Mouse (Mus musculus): ENCODE data around the gene Hectd1. TPM values are rescaled to one million over a fixed set of nuclear protein-coding genes. Genes with fewer than 3 reads are reported as not detected.

Hectd1 gene
- polyA plus RNA-seq, 1 experiment, result 12.8 TPM

DNA sequence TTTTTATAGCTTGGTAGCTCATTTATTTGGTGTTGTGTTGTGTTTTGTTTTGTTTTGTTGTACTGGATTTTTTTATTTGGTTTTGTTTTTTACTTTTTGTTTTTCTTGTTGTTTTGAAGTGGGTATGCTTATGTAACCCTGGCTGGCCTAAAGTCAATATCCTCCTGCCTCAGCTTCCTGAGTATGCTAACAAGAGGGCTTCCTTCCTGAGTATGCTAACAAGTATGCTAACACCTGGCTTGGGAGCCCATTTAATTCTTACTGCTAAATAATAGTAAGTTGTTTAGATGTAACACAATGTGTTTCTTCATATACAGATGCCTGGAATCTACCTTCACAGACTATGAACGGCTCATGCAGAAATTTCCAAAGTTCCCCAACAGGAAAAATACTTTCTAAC lies 1.3 kb upstream of the Hectd1 start:
- no peak overlapping the region for H3K4me3 ChIP-seq (ENCODE audit: extremely low read depth, insufficient read depth, insufficient read length)
- TF ChIP-seq POLR2A (IDR thresholded peaks at IDR 0.05; ENCODE audit: low read depth, low read length) (no peak), CTCF (IDR thresholded peaks at IDR 0.05; ENCODE audit: extremely low read depth, insufficient read depth, insufficient read length, insufficient replicate concordance) (no peak)
- DNase-seq (ENCODE audit: low read depth in 1 of 2, low spot score in 2 of 2), result no peak
- no peaks in the 10 kb centered on the region for H3K27me3 ChIP-seq (ENCODE audit: control insufficient read depth, insufficient read depth, low read length)
- H3K27ac ChIP-seq (ENCODE audit: insufficient read depth, low read length), result no peak overlapping the region
- WGBS, result 79% methylated on average over 1 of the region's 1 CpGs
- H3K36me3 ChIP-seq (ENCODE audit: control insufficient read depth, insufficient read depth, low read length), result no peaks in the 10 kb centered on the region; the same call in 1 of the 2 replicates
- no peaks in the 10 kb centered on the region; the same call in 1 of the 2 replicates for H3K4me1 ChIP-seq (ENCODE audit: control insufficient read depth, insufficient read depth, insufficient read length)

DNA sequence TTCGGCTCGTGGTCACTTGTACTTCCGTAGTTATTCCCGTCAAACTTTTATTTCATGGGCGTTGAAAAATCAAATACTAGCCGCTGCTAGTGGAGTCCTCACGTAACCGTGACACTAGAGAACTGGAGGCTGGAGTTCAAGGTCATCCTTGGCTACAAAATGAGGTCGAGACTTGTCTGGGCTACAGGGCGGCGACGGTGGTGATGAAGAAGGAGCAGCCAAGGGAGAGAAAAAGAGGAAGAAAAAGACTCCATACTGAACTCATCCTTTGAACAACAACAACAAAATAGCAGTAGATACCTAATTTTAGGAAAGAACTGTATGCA lies 704 bp upstream of the Hectd1 start:
- peaks cover 2% of the 10 kb centered on the region for H3K36me3 ChIP-seq (ENCODE audit: control insufficient read depth, insufficient read depth, low read length)
- H3K4me1 ChIP-seq (ENCODE audit: control insufficient read depth, insufficient read depth, insufficient read length), result no peaks in the 10 kb centered on the region; the same call in 1 of the 2 replicates
- no peak for DNase-seq (ENCODE audit: low read depth in 1 of 2, low spot score in 2 of 2)
- H3K27me3 ChIP-seq (ENCODE audit: control insufficient read depth, insufficient read depth, low read length), result no peaks in the 10 kb centered on the region
- under 1% methylated on average over 12 of the region's 12 CpGs for WGBS
- TF ChIP-seq CTCF (IDR thresholded peaks at IDR 0.05; ENCODE audit: extremely low read depth, insufficient read depth, insufficient read length, insufficient replicate concordance) (no peak), POLR2A (IDR thresholded peaks at IDR 0.05; ENCODE audit: low read depth, low read length) (no peak)
- H3K4me3 ChIP-seq (ENCODE audit: extremely low read depth, insufficient read depth, insufficient read length), result peak overlapping the region; percentile 100
- H3K27ac ChIP-seq (ENCODE audit: insufficient read depth, low read length), result peak overlapping the region; percentile 100

DNA sequence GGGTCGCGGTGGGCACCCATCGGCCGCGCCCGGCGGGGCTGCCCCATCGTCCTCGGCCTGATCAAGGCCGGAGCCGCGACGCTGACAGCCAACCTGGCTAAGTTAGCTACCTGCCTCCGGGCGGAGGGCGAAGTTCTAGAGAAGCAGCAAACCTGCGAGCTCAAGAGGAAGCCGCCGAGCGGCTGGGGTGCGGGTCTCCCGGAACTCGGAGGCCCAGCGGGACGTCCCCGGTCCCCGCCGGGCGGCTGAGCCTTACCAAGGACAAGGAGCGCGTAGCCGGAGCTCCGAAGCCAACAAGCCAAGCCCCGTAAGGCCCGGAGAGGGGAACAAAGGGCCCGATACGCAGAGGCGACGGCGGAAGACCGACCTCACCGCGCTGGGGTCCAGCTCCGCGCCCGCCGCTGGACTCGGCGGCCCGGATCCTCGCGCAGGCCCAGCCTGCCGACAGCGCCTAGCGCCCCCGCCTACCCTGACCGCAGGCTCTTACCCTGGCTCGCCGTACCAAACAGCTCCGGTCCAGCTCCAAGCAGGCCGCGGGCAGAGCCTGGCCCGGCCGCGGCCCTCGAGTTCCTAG lies 533 bp downstream of the Hectd1 start:
- no peaks in the 10 kb centered on the region for H3K27me3 ChIP-seq (ENCODE audit: control insufficient read depth, insufficient read depth, low read length)
- peak overlapping the region; percentile 100 for H3K4me3 ChIP-seq (ENCODE audit: extremely low read depth, insufficient read depth, insufficient read length)
- WGBS, result under 1% methylated on average over 66 of the region's 66 CpGs
- DNase-seq (ENCODE audit: low read depth in 1 of 2, low spot score in 2 of 2), result peak; percentile 35 to 76
- no peaks in the 10 kb centered on the region; the same call in 1 of the 2 replicates for H3K4me1 ChIP-seq (ENCODE audit: control insufficient read depth, insufficient read depth, insufficient read length)
- peak overlapping the region; percentile 100 for H3K27ac ChIP-seq (ENCODE audit: insufficient read depth, low read length)
- TF ChIP-seq POLR2A (IDR thresholded peaks at IDR 0.05; ENCODE audit: low read depth, low read length) (peak; percentile 15; the same call in 1 of the 2 replicates), CTCF (IDR thresholded peaks at IDR 0.05; ENCODE audit: extremely low read depth, insufficient read depth, insufficient read length, insufficient replicate concordance) (no peak)
- H3K36me3 ChIP-seq (ENCODE audit: control insufficient read depth, insufficient read depth, low read length), result peaks cover 8% of the 10 kb centered on the region

DNA sequence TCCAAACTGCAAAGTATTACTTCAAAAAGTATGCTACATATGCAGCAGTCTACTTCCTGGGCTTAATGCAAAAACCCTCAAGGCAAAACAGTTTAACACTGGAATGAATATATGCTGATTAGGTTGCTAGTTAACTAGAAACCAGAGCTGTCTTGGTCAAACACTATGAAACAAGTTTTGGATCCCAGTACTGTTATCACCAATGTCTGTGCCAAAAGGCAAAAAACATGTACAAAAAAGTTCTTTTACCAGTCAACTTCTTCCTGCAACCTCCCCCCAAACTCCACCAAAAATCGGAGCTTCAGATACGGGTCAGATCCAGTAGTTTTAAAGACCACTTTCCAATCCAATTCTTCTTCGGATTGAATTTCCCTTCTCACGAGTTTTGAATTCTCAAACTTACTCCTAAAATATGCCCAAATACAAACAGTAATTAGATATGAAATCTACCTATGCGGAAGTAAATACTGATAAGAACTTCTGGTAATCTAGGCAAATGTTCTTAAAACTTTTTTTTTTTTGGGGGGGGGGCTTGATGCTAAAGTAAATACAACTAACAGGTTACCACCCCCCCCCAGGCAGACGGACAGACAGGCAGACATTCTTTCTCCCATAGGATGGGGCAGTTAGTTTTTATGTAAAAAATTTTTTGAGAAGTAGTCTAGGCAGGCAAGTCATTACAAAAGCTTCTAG lies 1.2 kb downstream of the Hectd1 start:
- WGBS, result 5% methylated on average over 6 of the region's 6 CpGs
- Histone ChIP-seq H3K36me3 (ENCODE audit: control insufficient read depth, insufficient read depth, low read length) (peaks cover 8% of the 10 kb centered on the region), H3K27me3 (ENCODE audit: control insufficient read depth, insufficient read depth, low read length) (no peaks in the 10 kb centered on the region), H3K4me1 (ENCODE audit: control insufficient read depth, insufficient read depth, insufficient read length) (no peaks in the 10 kb centered on the region; the same call in 1 of the 2 replicates), H3K27ac (ENCODE audit: insufficient read depth, low read length) (peak overlapping the region; percentile 100), H3K4me3 (ENCODE audit: extremely low read depth, insufficient read depth, insufficient read length) (peak overlapping the region; percentile 100)
- no peak for TF ChIP-seq CTCF (IDR thresholded peaks at IDR 0.05; ENCODE audit: extremely low read depth, insufficient read depth, insufficient read length, insufficient replicate concordance)
- no peak for TF ChIP-seq POLR2A (IDR thresholded peaks at IDR 0.05; ENCODE audit: low read depth, low read length)
- DNase-seq (ENCODE audit: low read depth in 1 of 2, low spot score in 2 of 2), result no peak

DNA sequence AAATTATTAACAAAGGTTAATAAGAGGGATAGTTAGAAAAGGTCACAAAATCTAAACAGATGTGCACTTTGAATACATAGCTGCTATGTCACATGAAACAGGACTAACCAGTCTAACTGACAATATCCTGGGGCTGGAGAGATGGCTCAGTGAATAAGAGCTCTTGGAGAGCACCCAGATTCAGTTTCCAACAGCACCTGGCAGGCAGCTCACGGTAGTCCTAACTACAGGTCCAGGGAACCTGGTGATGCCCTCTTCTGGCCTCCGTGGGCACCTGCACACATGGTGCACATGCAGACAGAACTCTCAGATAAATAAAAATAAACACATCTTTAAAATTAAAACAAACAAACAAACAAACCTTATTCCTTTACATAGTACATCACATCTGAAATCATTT lies 4.0 kb downstream of the Hectd1 start:
- no peak for TF ChIP-seq POLR2A (IDR thresholded peaks at IDR 0.05; ENCODE audit: low read depth, low read length)
- no peaks in the 10 kb centered on the region for H3K27me3 ChIP-seq (ENCODE audit: control insufficient read depth, insufficient read depth, low read length)
- H3K4me3 ChIP-seq (ENCODE audit: extremely low read depth, insufficient read depth, insufficient read length), result no peak overlapping the region
- 85% methylated on average over 2 of the region's 2 CpGs for WGBS
- peaks cover 8% of the 10 kb centered on the region for H3K36me3 ChIP-seq (ENCODE audit: control insufficient read depth, insufficient read depth, low read length)
- DNase-seq (ENCODE audit: low read depth in 1 of 2, low spot score in 2 of 2), result no peak
- H3K4me1 ChIP-seq (ENCODE audit: control insufficient read depth, insufficient read depth, insufficient read length), result peaks cover 6% of the 10 kb centered on the region; the same call in 1 of the 2 replicates
- H3K27ac ChIP-seq (ENCODE audit: insufficient read depth, low read length), result no peak overlapping the region

DNA sequence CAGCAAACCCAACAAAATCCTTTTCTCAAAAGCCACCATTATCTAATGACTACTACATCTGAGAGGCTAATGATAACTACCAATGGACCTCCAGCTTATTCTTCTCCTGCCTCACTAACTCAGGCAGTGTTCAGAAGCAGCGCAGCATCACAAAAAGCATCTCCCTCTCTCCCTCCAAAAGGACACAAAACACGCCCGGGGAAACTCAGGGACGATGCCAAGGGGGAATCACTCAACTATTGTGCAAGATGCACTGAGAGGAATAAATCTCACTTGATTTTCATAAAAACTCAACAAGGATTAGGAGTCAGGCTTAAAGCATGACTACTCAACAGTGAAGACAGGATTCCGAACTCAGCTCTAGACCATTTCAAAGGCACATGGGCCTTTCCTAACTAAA lies 6.0 kb downstream of the Hectd1 start:
- Histone ChIP-seq H3K27me3 (ENCODE audit: control insufficient read depth, insufficient read depth, low read length) (no peaks in the 10 kb centered on the region), H3K4me1 (ENCODE audit: control insufficient read depth, insufficient read depth, insufficient read length) (peaks cover 6% of the 10 kb centered on the region; the same call in 1 of the 2 replicates), H3K36me3 (ENCODE audit: control insufficient read depth, insufficient read depth, low read length) (peaks cover 8% of the 10 kb centered on the region), H3K4me3 (ENCODE audit: extremely low read depth, insufficient read depth, insufficient read length) (no peak overlapping the region), H3K27ac (ENCODE audit: insufficient read depth, low read length) (no peak overlapping the region)
- WGBS, result 94% methylated on average over 5 of the region's 5 CpGs
- DNase-seq (ENCODE audit: low read depth in 1 of 2, low spot score in 2 of 2), result no peak
- no peak for TF ChIP-seq CTCF (IDR thresholded peaks at IDR 0.05; ENCODE audit: extremely low read depth, insufficient read depth, insufficient read length, insufficient replicate concordance)

DNA sequence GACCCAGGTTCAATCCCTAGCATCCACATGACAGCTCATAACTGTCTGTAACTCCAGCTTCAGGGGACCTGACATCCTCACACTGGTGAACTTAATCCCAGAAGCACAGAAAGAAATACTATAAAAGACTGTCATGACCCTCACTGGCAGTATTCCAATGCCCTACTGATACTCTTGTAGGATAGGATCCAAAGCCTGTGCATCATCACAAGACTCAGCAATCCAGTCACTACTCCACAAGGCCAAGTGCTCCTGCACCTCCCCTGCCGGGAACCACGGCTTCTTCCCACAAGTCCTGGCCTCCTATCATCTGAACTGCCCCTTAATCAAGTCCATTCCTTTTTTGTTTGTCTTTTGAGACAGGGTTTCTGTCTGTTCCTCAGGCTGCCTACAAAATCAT lies 6.5 kb downstream of the Hectd1 start:
- WGBS, result 79% methylated on average over 2 of the region's 2 CpGs

More for the DNA sequence above, 6.5 kb downstream of the Hectd1 start:
- Histone ChIP-seq H3K27ac (ENCODE audit: insufficient read depth, low read length) (no peak overlapping the region), H3K4me1 (ENCODE audit: control insufficient read depth, insufficient read depth, insufficient read length) (peaks cover 6% of the 10 kb centered on the region; the same call in 1 of the 2 replicates), H3K4me3 (ENCODE audit: extremely low read depth, insufficient read depth, insufficient read length) (no peak overlapping the region), H3K27me3 (ENCODE audit: control insufficient read depth, insufficient read depth, low read length) (no peaks in the 10 kb centered on the region), H3K36me3 (ENCODE audit: control insufficient read depth, insufficient read depth, low read length) (peaks cover 8% of the 10 kb centered on the region)
- TF ChIP-seq CTCF (IDR thresholded peaks at IDR 0.05; ENCODE audit: extremely low read depth, insufficient read depth, insufficient read length, insufficient replicate concordance) (no peak), POLR2A (IDR thresholded peaks at IDR 0.05; ENCODE audit: low read depth, low read length) (no peak)
- DNase-seq (ENCODE audit: low read depth in 1 of 2, low spot score in 2 of 2), result no peak

Data from spleen, adult 2 months (tissue).